Mouse (Mus musculus): Measurements from ENCODE around the gene Aff2. TPM values are rescaled to one million over a fixed set of nuclear protein-coding genes. Genes with fewer than 3 reads are reported as not detected.

Aff2 gene
- total RNA-seq, 2 experiments from 2014 or later: 5.5 to 9.4 TPM

DNA sequence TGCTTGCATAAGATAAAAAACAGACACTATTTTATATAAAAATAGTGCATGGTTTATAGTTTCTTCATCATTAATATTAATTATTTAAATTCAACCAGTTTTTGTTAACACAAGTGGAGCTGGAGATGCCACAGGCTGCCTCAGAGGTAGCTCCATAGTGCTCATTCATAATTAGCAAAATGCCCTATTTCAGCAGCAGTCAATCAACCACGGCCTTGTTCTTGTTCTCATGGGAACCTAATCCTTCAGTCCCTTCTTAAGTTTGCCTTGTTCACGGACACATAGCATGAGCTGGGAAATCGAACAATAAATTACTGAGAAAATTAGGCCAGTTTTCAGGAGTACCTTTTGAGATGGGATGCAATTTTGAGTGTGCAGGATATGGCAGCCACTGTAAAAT lies 378.9 kb downstream of the Aff2 start:
- DNase-seq (ENCODE audit: low spot score in 2 of 2): no peak

DNA sequence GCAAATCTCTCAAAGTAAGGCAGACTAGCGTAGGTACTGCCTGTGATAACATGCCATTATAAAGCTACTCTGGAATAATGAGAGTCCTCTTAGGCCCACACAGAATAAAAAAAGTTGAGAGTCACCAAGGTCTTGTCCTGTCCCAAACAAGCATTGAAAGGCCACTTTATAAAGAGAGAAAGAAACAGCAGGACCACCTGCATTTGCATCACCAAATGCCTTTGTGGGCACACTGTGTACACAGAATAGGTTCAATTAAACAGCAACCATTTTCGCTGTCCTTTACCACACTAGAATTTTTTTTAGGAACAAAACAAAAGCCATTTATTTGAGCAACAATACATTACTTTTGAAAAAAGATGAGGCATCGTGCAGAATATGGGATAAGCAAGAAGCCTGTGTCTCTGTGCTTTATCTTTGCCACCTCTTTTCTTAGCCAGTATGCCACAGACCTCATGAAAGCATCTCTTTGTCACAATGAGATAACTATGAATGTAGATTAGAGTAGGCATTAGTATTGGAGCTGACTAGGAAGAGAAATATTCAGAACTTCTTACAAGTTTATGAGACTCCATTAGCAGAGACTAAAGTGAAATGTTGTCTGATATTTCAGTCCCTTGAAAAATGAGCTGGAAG lies 385.0 kb downstream of the Aff2 start:
- no peak for DNase-seq (ENCODE audit: low spot score in 2 of 2)

DNA sequence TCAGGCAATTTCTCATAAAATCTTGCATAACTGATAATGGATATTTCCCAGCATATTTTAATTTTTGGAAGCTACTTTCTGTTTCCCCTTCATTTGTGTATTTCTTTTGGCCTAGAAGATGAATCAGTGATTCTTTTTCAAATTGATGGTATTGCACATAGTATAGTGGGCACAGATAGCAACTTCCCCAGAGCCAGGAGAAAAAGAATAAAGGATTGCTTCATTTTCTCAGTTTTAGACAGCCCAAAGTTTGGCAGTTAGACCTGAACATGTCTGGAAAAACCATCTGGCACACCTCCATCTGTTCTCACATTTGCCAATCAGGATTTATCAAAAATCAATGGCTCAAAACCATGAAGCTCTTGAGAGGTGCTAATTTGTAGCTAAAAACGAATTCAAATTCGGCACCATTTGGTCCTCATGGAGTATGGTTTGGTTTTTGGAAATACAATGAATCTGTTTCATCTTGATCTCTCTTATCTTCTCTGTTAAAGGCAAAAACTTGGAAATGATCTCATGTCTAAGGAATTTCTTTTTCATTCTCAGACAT lies 441.9 kb downstream of the Aff2 start:
- no peak for DNase-seq (ENCODE audit: low spot score in 2 of 2)

DNA sequence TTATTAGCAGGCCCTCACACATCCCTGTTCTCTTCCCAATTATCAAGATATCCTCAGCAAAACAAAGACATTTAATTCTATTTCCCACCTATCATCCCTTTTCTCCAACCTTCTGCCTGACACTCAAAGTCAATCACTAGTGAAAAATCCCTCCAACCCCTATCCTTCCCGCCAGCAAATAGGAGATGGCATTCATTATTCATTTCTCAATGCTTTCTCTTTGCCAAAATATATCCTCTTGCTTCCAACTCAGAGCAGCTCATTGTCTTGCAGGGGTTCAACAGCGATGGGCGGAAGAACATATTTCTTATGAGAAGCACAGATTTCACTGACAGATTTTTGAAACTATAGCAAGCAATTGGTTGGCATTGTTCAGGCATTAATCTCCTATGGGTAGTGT lies 442.4 kb downstream of the Aff2 start:
- no peak for DNase-seq (ENCODE audit: low spot score in 2 of 2)

DNA sequence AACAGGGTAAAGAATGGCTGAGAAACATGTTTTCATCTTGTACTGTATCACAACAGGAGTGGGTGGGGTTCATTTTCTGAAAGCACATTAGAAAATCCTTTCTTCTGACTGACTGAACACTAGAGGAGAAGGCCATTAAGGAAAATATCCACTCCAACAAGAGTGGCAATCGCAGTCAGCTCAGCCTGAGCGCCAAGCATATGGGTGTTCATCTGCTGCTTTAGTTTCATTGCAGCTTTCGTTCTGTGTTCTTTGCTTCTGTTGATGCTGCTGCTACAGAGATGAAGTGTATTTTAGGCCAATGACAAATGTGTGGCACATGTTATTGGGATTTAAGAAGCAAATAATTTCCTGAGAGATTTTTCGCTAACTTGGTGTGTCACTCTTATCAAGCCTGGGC lies 451.7 kb downstream of the Aff2 start:
- no peak for DNase-seq (ENCODE audit: low spot score in 2 of 2)

DNA sequence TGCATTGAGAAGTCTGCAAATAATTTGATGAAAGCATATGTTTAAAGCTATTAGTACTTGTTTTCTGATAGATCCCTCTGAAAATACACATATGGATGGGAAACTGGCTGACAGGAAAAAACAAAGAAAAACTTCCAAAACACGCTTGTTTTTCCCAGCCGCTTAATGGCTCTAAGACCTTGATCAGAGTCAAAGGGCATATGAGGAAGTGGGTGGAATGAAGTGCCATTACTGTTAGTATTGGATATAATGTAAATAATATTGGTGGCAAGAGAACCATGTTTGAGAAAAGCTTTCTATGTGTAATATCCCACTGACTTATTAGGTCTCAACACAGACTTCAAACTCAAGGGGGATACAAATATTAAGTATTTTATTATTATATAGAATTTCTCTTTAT lies 455.0 kb downstream of the Aff2 start:
- DNase-seq (ENCODE audit: low spot score in 2 of 2): no peak

DNA sequence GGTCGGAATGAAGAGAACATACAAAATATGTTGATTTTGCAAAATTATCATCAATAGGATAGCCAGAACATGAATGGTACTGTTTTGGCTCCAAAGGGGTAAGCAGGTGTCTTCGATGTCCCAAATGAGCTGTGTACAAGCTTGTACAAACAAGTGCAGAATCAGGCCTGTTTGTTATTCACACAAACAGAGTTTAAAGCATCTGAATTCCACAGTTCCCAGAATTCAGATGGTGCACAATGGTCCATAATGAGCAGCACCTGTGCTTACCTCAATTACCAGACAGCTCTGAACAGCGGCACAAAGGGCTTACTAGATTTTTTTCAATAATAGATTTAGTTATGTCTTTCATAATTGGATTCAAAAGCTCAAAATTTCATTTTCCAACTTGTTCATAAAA lies 457.6 kb downstream of the Aff2 start:
- DNase-seq (ENCODE audit: low spot score in 2 of 2): no peak

DNA sequence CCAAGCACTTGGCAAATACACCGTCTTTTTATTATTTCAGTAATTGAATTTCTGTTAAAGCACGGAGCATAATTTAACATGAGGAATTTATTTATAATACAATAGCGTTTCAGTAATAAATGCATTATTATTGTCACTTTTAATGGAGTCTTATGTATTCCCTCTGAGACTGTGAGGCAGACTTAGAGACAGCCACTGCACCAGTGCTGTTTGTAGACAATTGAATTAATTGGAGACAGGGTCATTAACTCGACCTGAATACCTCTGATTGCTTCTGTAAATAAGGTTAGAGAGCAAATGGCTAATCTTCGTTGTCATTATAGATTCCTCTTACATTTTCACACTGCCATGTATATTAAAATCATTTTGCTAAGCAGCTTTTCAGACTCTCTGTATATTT lies 458.1 kb downstream of the Aff2 start:
- DNase-seq (ENCODE audit: low spot score in 2 of 2): no peak

DNA sequence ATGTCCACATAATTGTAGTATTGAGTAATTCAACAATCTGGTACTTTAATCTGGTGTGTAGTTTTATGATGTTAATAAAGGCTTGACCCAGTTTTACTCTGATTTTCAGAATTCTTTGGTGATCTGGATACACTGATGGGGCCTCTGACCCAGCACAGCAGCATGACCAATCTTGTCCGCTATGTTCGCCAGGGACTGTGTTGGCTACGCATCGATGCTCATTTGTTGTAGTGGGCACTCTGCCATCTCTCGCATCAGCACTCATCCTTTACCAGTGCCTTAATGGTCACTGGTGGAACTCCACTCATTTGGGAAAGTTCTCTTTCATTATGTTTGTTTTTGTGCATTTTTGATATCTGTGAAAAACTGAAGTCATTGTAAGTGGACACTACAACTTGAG lies 507.5 kb downstream of the Aff2 start:
- no peak for DNase-seq (ENCODE audit: low spot score in 2 of 2)

DNA sequence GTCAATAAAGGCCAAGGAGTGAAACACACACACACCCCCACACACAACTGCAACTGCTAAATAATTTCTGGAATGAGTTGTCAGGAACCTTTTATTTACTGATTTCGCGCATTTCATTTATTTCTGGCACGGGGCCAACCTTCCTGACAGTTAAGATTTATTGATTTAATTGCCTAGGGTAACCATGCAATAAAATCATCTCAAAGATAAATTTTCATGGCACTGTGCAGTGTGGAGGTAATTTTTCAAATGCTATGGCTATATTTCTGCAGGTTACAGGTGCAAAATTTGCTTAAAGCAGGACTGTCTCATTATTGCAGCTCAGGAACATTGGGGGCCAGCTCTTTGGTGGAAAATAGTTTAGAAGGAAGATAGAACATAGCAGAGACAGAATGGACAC lies 531.6 kb downstream of the Aff2 start:
- no peak for DNase-seq (ENCODE audit: low spot score in 2 of 2)
